9 mouse cellular contexts compared by ENCODE assay signal in the genomic region with DNA sequence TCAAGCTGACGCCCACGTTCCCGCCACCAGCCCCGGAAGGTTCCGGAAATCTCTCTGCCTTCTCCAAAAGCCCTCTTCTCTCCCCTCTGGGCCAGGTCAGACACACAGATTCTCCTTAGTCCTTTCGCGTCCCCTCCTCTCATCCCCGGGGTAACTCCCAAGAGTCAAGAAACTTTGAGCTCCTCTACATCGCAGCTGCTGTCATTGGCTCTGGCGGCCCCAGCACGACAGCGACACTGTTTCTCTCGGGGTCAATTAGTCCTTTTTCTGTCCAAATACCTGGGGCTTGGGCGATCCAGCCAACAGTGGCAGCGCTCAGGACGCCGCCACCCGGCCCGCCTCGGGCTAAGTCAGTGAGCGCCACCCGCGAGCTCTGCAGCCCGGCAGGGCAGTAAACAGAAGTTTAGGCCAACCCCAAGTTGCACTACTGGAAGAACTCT. TPM values are rescaled to one million over a fixed set of nuclear protein-coding genes. Genes with fewer than 3 reads are reported as not detected.
A peak's percentile ranks its signal among the peaks of the same experiment; 100 is the strongest.
DNase-seq lines count a peak whose midpoint lies in the region; ATAC-seq and TF ChIP-seq lines count a peak whose summit lies in the region.
"Had no signal": no experiment of that assay in that cellular context is flagged by ENCODE, and none has a peak within 500 bp of the region (broad histone marks: within the 10 kb centered on the region; RNA-seq: fewer than 3 reads in every experiment).

No protein-coding gene starts in this region.

- H3K4me1 ChIP-seq in heart, embryonic 15.5 days (replicated peaks): peaks cover 12% of the 10 kb centered on the region
- no peaks in the 10 kb centered on the region for H3K4me1 ChIP-seq in liver, embryonic 16.5 days (ENCODE audit: control insufficient read depth, low read depth, low read length)
- no peaks in the 10 kb centered on the region for H3K4me1 ChIP-seq in olfactory bulb, adult 2 months (ENCODE audit: control insufficient read depth, insufficient read depth, low read length)

- H3K27me3 ChIP-seq in heart, embryonic 15.5 days: 0 out of 2 replicates have a peak, but pooled peaks cover 7% of the 10 kb centered on the region
- peaks cover 47% of the 10 kb centered on the region for H3K27me3 ChIP-seq in liver, embryonic 16.5 days (ENCODE audit: control insufficient read depth, insufficient read depth, low read depth, low read length)

- peak overlapping the region; percentile 67 for H3K4me3 ChIP-seq in heart, embryonic 15.5 days
- H3K4me3 ChIP-seq in liver, embryonic 16.5 days (ENCODE audit: low read depth, low read length): peak overlapping the region; percentile 42
- H3K4me3 ChIP-seq in olfactory bulb, adult 2 months (ENCODE audit: insufficient read depth, low read depth, low read length): peak overlapping the region; percentile 67

- peak overlapping the region; percentile 76 for H3K4me2 ChIP-seq in heart, embryonic 15.5 days
- peak overlapping the region; percentile 64 for H3K4me2 ChIP-seq in liver, embryonic 16.5 days (ENCODE audit: low read depth, low read length)

- H3K36me3 ChIP-seq in heart, embryonic 15.5 days: no peaks in the 10 kb centered on the region
- no peaks in the 10 kb centered on the region for H3K36me3 ChIP-seq in liver, embryonic 16.5 days (ENCODE audit: control insufficient read depth, insufficient read depth)

- peak overlapping the region; percentile 82 for H3K9ac ChIP-seq in heart, embryonic 15.5 days
- H3K9ac ChIP-seq in liver, embryonic 16.5 days (ENCODE audit: low read depth, low read length): no peak overlapping the region

- no peak for TF ChIP-seq CTCF in olfactory bulb, adult 2 months (IDR thresholded peaks at IDR 0.05; ENCODE audit: insufficient read depth, low read depth, low read length)

- H3K9me3 ChIP-seq in heart, embryonic 15.5 days (replicated peaks): no peaks in the 10 kb centered on the region
- H3K9me3 ChIP-seq in liver, embryonic 16.5 days (replicated peaks; ENCODE audit: control insufficient read depth, low read length): no peaks in the 10 kb centered on the region

- WGBS in heart, embryonic 15.5 days: under 1% methylated on average over 24 of the region's 24 CpGs
- under 1% methylated on average over 24 of the region's 24 CpGs for WGBS in liver, embryonic 16.5 days (ENCODE audit: insufficient replicate concordance)
- under 1% methylated on average over 24 of the region's 24 CpGs for WGBS in olfactory bulb, adult 2 months

- no peak; the same call in 1 of the 2 replicates for ATAC-seq in heart, embryonic 15.5 days (replicated peaks; ENCODE audit: insufficient number of reproducible peaks, insufficient read depth, low FRiP score, low read depth)
- no peak for ATAC-seq in liver, embryonic 16.5 days (ENCODE audit: low read depth)

- DNase-seq in heart, adult 11 months: peak; percentile 92
- DNase-seq in heart, adult 8-10 months (ENCODE audit: low spot score): no peak
- DNase-seq in cerebellum, postnatal 4 days (ENCODE audit: low spot score in 2 of 2): peak; percentile 28 to 35
- peak; percentile 62 for DNase-seq in kidney, postnatal 10 days
- DNase-seq in thymus, postnatal 10 days (ENCODE audit: low spot score in 2 of 2): no peak

- H3K27ac ChIP-seq in heart, embryonic 15.5 days: peak overlapping the region; percentile 97
- H3K27ac ChIP-seq in liver, embryonic 16.5 days (ENCODE audit: low read length): no peak overlapping the region
- peak overlapping the region; percentile 34 for H3K27ac ChIP-seq in olfactory bulb, adult 2 months (ENCODE audit: insufficient read depth, low read depth, low read length)

- TF ChIP-seq POLR2A in olfactory bulb, adult 2 months (IDR thresholded peaks at IDR 0.05; ENCODE audit: insufficient read depth, low read depth, low read length): no peak

RNA-seq across cellular contexts. Expression of a gene that starts 1.5 kb away (rescaled TPM):
- total RNA-seq in heart, adult 8-10 months (2022): 10 to 100 TPM; 12.7 to 18.3 (median 13.8) TPM
- polyA plus RNA-seq in heart, embryonic 15.5 days (2015; fragmentation: Nextera tagmentation; extraction: Ambion mirVana): 6.6 and 7.8 TPM in 2 replicates
- 0.01 TPM in 1 of 2 replicates, not detected in the other for polyA plus RNA-seq in liver, embryonic 16.5 days (2015; fragmentation: Nextera tagmentation; extraction: Ambion mirVana)
- not detected in 2 replicates for polyA plus RNA-seq in olfactory bulb, adult 2 months (2012; ENCODE audit: insufficient read depth, insufficient read length, low replicate concordance, missing spikeins)
- polyA plus RNA-seq: spleen, adult 2 months had no signal

Comparison
In these comparisons a context has a peak if more than half of its experiments do, and no peak if none do; other contexts are left out.
1. DNase-seq: peak in heart, adult 11 months (single experiment), cerebellum, postnatal 4 days (2 of 2) and kidney, postnatal 10 days (single experiment); none in heart, adult 8-10 months (single experiment) and thymus, postnatal 10 days (0 of 2).
2. Peak in every context shown above with its lines, with median percentiles within 50 percentile points of each other: H3K4me3 ChIP-seq.